ENCODE assay signal across 8 mouse cellular contexts in the genomic region with DNA sequence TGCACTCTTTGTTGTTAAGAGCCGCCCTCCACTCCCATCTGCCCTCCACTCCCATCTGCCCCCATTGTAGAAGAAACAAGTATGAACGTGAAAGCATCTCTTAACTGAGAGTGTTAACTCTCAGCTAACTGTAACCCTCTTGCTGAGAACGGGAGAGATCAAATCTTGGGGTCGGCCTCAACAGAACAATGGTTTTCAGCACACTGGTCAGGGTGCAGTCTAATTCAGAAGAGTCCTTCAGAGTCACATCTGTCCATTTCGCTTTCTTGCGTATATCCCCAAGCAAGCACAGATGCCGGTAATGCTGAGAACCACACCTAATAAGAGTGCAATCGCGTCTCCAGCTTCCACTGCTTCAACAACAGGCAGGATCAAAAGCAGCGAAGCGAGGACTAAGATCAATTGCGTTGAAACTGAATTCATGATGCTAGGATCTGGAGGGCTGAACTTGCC. TPM values are rescaled to one million over a fixed set of nuclear protein-coding genes. Genes with fewer than 3 reads are reported as not detected.
DNase-seq lines count a peak whose midpoint lies in the region; ATAC-seq lines count a peak whose summit lies in the region.

No protein-coding gene starts in this region.

- no peaks in the 10 kb centered on the region for H3K27me3 ChIP-seq in hindbrain, embryonic 10.5 days (ENCODE audit: insufficient read depth, poor library complexity, severe bottlenecking)
- no peaks in the 10 kb centered on the region for H3K27me3 ChIP-seq in liver, embryonic 12.5 days (replicated peaks)

- H3K9me3 ChIP-seq in hindbrain, embryonic 10.5 days, result no peaks in the 10 kb centered on the region
- no peaks in the 10 kb centered on the region for H3K9me3 ChIP-seq in liver, embryonic 12.5 days (replicated peaks)

- peak; percentile 13 for DNase-seq in cerebellum, adult 11-12 months
- DNase-seq in cerebellum, adult 11 months, result no peak
- peak; percentile 4 for DNase-seq in CD4-positive helper T cell, adult 2 months (ENCODE audit: low read depth, low spot score)
- DNase-seq in embryo, embryonic 10 days (ENCODE audit: low spot score), result peak; percentile 53
- DNase-seq in hindbrain, embryonic 10.5 days (ENCODE audit: low spot score), result peak; percentile 40
- peak; percentile 53 for DNase-seq in retina, embryonic 14.5 days (ENCODE audit: low spot score)
- DNase-seq in layer of hippocampus, postnatal 36 days, result no peak

- H3K4me3 ChIP-seq in hindbrain, embryonic 10.5 days, result peak overlapping the region; percentile 66
- peak overlapping the region; percentile 71 for H3K4me3 ChIP-seq in liver, embryonic 12.5 days

- peak overlapping the region; percentile 50; the same call in 1 of the 2 replicates for H3K9ac ChIP-seq in liver, embryonic 12.5 days

- 43% methylated on average over 12 of the region's 12 CpGs for WGBS in hindbrain, embryonic 10.5 days
- WGBS in liver, embryonic 12.5 days (ENCODE audit: insufficient replicate concordance), result 58% methylated on average over 12 of the region's 12 CpGs

- no peak for ATAC-seq in liver, embryonic 12.5 days

- no peaks in the 10 kb centered on the region for H3K36me3 ChIP-seq in hindbrain, embryonic 10.5 days
- H3K36me3 ChIP-seq in liver, embryonic 12.5 days, result 0 out of 2 replicates have a peak, but pooled peaks cover 6% of the 10 kb centered on the region

- H3K4me2 ChIP-seq in liver, embryonic 12.5 days, result peak overlapping the region; percentile 67

- peak overlapping the region; percentile 85 for H3K27ac ChIP-seq in hindbrain, embryonic 10.5 days
- no peak overlapping the region for H3K27ac ChIP-seq in liver, embryonic 12.5 days

- H3K4me1 ChIP-seq in hindbrain, embryonic 10.5 days (replicated peaks), result peaks cover 7% of the 10 kb centered on the region
- H3K4me1 ChIP-seq in liver, embryonic 12.5 days, result peaks cover 11% of the 10 kb centered on the region

RNA-seq across cellular contexts. Expression of a gene that starts 1.0 kb away (rescaled TPM):
- 99.8 and 101 TPM in 2 replicates for polyA plus RNA-seq in hindbrain, embryonic 10.5 days (2016; fragmentation: Nextera tagmentation; extraction: Ambion mirVana)
- 48.9 and 51.9 TPM in 2 replicates for polyA plus RNA-seq in liver, embryonic 12.5 days (2016; fragmentation: Nextera tagmentation; extraction: Ambion mirVana)
- total RNA-seq in layer of hippocampus, postnatal 36 days (2021), result 10 to 100 TPM; 34.3 to 39.1 TPM

RNA-seq across cellular contexts. Expression of a gene that starts 30.6 kb away (rescaled TPM):
- 9.4 and 14.2 TPM in 2 replicates for polyA plus RNA-seq in hindbrain, embryonic 10.5 days (2016; fragmentation: Nextera tagmentation; extraction: Ambion mirVana)
- 1.5 and 1.9 TPM in 2 replicates for polyA plus RNA-seq in liver, embryonic 12.5 days (2016; fragmentation: Nextera tagmentation; extraction: Ambion mirVana)
- total RNA-seq in layer of hippocampus, postnatal 36 days (2021), result 10 to 100 TPM; 43.9 to 45.8 TPM

Comparison
In these comparisons a context has a peak if more than half of its experiments do, and no peak if none do; other contexts are left out.
1. DNase-seq: peak in cerebellum, adult 11-12 months (single experiment), CD4-positive helper T cell, adult 2 months (single experiment), embryo, embryonic 10 days (single experiment), hindbrain, embryonic 10.5 days (single experiment) and retina, embryonic 14.5 days (single experiment); none in cerebellum, adult 11 months (single experiment) and layer of hippocampus, postnatal 36 days (0 of 2).